Mouse (Mus musculus) kidney, adult 2 months (tissue): ENCODE results near the gene Lamc1.

Source experiments
- CTCF ChIP-seq: fragments of 200-500 bp; conservative IDR thresholded peaks from 2 replicates; pipeline ENCODE4 v1.5.1; 2011; ENCODE audit warnings: low read depth, mild to moderate bottlenecking, control low read depth, low read length, moderate library complexity, mixed read lengths; ENCODE audit not compliant: insufficient read depth, insufficient read length
- POLR2A ChIP-seq: fragments of 200-500 bp; IDR thresholded peaks from one replicate; pipeline ENCODE4 v1.6.1; 2011; ENCODE audit warnings: low read depth, low read length, control low read depth

- no peak for TF ChIP-seq CTCF
- no peak for TF ChIP-seq POLR2A
Observed at GRCm38 (mm10) chr1:153367048-153367447, 34.5 kb upstream of the Lamc1 start.
